Mouse (Mus musculus) adrenal gland, adult 2 months (tissue): Measurements from ENCODE around the gene Prkcb. TPM values are rescaled to one million over a fixed set of nuclear protein-coding genes. Genes with fewer than 3 reads are reported as not detected.
A peak's percentile ranks its signal among the peaks of the same experiment; 100 is the strongest.

Experiments
- DNase-seq: peaks from one replicate; pipeline ENCODE4 v3.0.0; 2021
- polyA plus RNA-seq: library from polyadenylated mRNA; depleted of rRNA; stranded (reverse); fragments of >200 nt; gene quantifications from 2 replicates; pipeline ENCODE4 v1.2.3, GENCODE M21; 2012
- total RNA-seq, 2 experiments: library from RNA; stranded (reverse); gene quantifications; 2 replicates each; pipeline ENCODE4 v1.2.3; 2021

Prkcb gene
- total and polyA plus RNA-seq, 3 experiments = 5.0 to 21.3 (median 13.2) TPM

- no peak for DNase-seq
These were observed 307.3 kb downstream of the Prkcb start for GRCm38 (mm10) chr7:122595897-122596296.

GRCm38 (mm10) chr7:122596596-122597170 lies 308.1 kb downstream of the Prkcb start:
- DNase-seq = peak; percentile 69

- DNase-seq = no peak
These were observed 308.8 kb downstream of the Prkcb start for GRCm38 (mm10) chr7:122597313-122597712.

- no peak for DNase-seq
These were observed 312.3 kb downstream of the Prkcb start for GRCm38 (mm10) chr7:122600856-122601255.

- no peak for DNase-seq
These were observed 316.5 kb downstream of the Prkcb start for GRCm38 (mm10) chr7:122605066-122605465.

- DNase-seq = no peak
These were observed 320.9 kb downstream of the Prkcb start for GRCm38 (mm10) chr7:122609420-122609819.

GRCm38 (mm10) chr7:122610161-122610560 lies 321.6 kb downstream of the Prkcb start:
- no peak for DNase-seq

GRCm38 (mm10) chr7:122613876-122614275 lies 325.3 kb downstream of the Prkcb start:
- DNase-seq = no peak

GRCm38 (mm10) chr7:122622125-122622774 lies 333.7 kb downstream of the Prkcb start:
- peak; percentile 3 for DNase-seq

GRCm38 (mm10) chr7:122623753-122624152 lies 335.2 kb downstream of the Prkcb start:
- DNase-seq = no peak

GRCm38 (mm10) chr7:122628050-122628449 lies 339.5 kb downstream of the Prkcb start:
- no peak for DNase-seq

- DNase-seq = no peak
These were observed 341.8 kb downstream of the Prkcb start for GRCm38 (mm10) chr7:122630386-122630785.

GRCm38 (mm10) chr7:122631151-122631550 lies 342.6 kb downstream of the Prkcb start:
- DNase-seq = no peak

GRCm38 (mm10) chr7:122632946-122633345 lies 344.4 kb downstream of the Prkcb start:
- DNase-seq = no peak

- DNase-seq = no peak
These were observed 344.9 kb downstream of the Prkcb start for GRCm38 (mm10) chr7:122633463-122633862.

GRCm38 (mm10) chr7:122643676-122644075 lies 355.1 kb downstream of the Prkcb start:
- no peak for DNase-seq

- no peak for DNase-seq
These were observed 360.8 kb downstream of the Prkcb start for GRCm38 (mm10) chr7:122649306-122649705.

GRCm38 (mm10) chr7:122652523-122652922 lies 364.0 kb downstream of the Prkcb start:
- DNase-seq = no peak

GRCm38 (mm10) chr7:122656671-122657070 lies 368.1 kb downstream of the Prkcb start:
- DNase-seq = no peak

GRCm38 (mm10) chr7:122657423-122658126 lies 369.0 kb downstream of the Prkcb start:
- no peak for DNase-seq

GRCm38 (mm10) chr7:122665311-122666049 lies 376.9 kb downstream of the Prkcb start:
- no peak for DNase-seq

- DNase-seq = peak; percentile 6
These were observed 379.4 kb downstream of the Prkcb start for GRCm38 (mm10) chr7:122667903-122668302.

GRCm38 (mm10) chr7:122670442-122670872 lies 381.9 kb downstream of the Prkcb start, which contains the start of gene Cacng3:
TSS of gene Cacng3 (plus strand) at chr7:122670492.
- no peak for DNase-seq
